Mouse (Mus musculus) urinary bladder, postnatal 25 days (tissue): ENCODE data around the gene Enc1.

Experiments used
- DNase-seq: peaks from one replicate; pipeline ENCODE4 v3.0.0; 2022; ENCODE audit warnings: low spot score

Enc1 gene

GRCm38 (mm10) chr13:97240965-97241786 is at the start of gene Enc1:
Gene Enc1, plus strand, starts transcription at chr13:97241105.
- peak; percentile 81 for DNase-seq

DNA sequence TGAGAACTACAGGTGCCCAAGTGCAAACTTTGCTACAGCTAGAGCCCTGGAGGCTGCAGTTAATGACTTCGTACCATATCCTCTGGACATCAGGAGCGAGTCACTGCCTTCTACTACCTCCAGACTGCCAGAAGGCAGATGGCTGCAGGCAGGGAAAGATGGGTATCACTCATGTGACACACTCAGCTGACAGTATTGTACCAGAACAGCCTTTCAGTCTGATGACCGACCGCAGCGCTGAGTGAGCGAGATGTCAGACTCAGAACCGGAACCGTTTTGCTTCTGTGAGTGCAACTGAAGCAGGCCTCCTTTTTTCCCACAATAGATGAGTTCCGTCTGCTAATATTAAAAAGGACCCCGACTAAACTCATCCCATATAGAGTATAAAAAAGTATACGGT is 48.3 kb upstream of the Enc1 start:
- DNase-seq = no peak

GRCm38 (mm10) chr13:97193420-97193819 is 47.5 kb upstream of the Enc1 start:
- DNase-seq = peak; percentile 44

DNA sequence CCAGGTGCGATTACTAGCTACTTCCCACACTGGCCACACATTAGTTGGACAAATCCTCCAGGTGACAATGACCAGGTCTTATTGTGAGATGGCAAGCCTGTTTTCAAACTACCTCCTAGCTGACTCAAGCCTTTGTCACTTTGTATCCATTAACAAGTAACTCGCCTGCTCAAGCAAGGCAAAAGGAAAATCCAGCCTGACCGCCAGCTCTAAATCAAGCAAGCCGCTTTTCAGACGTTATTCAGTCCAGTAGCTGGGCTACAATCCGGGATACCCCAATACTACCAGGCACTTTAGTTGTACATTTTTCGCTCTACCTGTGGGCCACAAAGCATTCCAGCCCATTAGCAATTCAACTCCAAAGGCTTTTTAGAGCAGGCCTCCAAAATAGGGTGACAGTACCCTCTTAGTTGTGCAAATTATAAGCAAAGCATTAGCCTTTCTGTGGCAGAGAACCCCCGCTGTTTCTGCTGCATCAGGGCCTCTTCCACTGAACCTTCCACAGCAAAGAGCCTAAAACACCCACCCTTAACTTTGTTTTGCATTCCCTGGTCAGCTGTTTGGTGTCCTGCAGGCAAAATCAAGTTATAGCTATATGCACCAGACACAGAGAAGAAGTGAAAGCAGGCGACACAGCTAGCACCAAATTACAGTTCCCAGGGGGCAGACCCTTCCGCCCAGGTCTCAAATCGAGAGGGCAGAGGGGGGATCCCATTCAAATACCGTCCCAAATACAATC is 44.5 kb upstream of the Enc1 start:
- DNase-seq = no peak

GRCm38 (mm10) chr13:97196925-97197218 is 44.0 kb upstream of the Enc1 start:
- no peak for DNase-seq

DNA sequence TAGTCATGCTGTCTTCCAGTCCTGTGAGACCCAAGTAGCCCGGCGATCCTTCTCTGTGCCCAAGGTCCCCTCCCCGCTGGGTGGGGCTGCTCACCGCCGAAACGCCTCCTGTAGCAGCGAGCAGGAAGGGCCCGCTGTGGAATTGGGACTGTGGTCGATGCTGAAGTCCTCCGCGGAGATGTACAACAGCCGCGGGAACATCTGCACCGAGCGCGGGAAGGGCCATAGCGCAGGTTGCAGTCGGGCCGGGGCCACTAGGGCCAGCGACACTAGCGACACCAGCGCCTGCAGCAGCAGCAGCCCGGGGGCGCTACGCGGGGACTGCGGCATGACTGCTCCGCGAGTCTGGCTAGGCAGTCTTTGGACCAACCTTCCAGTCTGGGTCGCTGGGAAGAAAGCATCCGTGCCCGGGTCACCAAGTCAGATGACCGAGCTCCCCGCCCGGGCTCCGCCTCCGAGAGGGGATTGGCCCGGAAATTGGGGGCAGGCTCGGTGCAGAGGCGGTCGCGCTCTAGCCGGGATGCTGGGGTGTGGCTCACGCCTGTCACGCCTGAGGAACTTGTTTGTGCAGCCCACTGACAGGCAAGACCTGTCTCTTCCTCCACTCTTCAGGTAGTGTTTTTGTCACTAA is 42.9 kb upstream of the Enc1 start, which contains the start of gene Hexb:
Gene Hexb, minus strand, starts transcription at position 426 of the 631 bp plus-strand sequence.
- peak; percentile 86 for DNase-seq

- no peak for DNase-seq
Measured at GRCm38 (mm10) chr13:97199123-97199522, 41.8 kb upstream of the Enc1 start.

DNA sequence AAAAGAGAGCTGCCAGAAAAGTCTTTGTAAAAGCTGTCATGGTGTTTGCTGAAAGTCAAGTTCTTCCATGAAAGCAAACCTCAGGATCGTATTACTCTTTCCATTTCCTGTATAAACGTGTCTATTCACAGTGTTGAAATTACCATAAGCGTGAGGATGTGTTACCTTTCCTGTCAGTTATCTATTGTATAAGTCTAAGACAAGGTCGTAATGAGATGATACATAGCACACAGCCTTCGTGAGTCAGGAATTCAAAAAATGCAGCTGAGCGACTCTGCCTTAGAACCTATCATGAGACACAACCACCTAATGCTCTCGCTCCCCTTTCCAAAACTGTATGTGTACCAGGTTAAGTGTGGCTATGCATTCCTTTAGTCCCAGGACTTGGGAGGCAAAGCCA is 39.8 kb upstream of the Enc1 start:
- no peak for DNase-seq

DNA sequence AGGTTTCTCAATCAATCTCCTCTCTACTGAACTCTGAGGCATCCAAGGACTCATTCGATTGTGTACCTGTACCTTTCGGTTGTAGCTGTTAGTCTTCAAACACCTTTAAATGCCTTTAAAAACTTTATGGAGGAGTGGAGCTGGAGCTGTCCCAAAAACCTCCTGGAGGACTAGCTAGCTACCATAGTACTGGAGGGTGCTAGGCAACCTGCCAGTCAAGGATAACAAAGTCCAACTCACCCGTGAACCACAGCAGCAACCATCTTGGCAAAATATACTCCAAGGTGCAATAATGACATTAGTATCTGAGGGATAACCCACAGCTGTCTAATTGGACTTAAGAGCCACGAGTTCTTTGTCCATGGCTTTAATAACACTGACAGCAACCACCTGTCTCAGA is 39.0 kb upstream of the Enc1 start:
- no peak for DNase-seq

- peak; percentile 86 for DNase-seq
Measured at GRCm38 (mm10) chr13:97205052-97205701, 35.7 kb upstream of the Enc1 start.

DNA sequence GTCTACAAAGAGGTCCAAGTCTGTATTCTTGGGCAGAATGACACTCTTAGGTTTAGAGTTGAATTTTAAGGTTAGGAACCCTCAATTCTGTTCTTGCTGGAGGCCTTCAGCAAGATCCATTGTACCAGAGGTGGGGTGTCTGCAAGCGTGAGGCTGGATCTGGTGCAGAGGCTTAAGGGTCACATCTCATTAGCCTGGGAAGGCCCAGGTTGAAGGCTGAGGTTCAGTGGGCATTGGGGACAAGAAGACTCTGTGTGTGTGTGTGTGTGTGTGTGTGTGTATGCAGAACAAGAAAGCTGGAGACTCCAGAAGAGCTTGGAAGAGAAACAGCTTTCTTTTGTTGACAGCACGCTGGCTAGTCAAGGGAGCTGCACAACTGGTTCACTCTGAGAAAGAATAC is 34.9 kb upstream of the Enc1 start:
- DNase-seq = no peak

DNA sequence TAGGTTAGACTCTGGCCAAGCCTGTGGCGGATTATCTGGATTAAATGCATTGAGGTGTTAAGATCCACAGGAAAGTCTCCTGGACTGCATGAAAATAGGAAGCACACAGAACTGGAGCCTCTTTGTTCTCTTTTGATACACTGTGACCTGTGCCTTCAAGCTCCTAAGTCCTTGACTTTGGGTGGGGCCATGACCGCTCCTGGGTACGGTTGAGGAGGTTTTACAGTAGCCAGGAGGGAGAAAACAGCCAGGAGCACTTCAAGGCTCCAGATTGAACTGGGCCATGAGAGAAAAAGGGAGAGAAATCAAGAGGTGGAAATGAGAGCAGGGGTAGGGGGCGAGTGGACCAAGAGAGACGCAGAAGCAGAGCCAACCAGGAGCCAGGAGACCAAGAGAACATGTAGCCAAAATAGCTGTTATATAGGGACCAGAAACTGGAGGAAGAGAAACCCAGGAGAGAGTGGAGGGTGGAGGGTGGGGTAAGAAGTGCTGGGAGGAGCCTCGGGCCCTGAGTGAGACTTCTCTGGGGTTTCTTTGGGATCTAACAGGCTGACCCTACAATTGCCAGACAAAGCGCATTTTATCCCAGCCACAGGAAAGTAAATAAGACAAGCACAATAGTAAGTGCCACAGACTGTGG is 33.3 kb upstream of the Enc1 start:
- no peak for DNase-seq

GRCm38 (mm10) chr13:97208112-97208478 is 32.8 kb upstream of the Enc1 start:
- DNase-seq = no peak

DNA sequence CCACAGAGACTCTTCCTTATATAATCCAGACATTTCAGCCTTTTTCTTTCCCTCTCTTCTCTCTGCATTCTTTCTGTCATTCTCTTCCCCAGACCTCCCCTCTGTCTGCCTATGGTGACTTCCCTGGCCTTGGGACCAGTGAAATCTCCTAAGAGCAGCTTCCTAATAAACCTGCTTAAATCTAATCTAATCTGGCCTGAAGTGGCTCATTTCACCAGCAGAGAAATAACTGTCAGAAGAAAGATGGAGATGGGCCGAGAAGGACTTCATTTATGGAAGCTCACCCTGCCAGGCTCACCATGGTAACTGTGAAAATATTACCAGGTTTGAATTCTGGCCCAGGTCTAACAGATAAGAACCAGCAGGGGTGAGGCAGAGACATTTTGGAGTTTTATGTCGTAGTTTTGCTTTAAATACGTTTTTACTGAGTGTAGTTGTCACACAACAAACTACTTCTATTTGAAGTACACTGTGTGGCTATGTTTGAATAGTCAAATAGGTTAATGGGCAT is 32.4 kb upstream of the Enc1 start:
- DNase-seq = no peak

GRCm38 (mm10) chr13:97214583-97215268 is 26.2 kb upstream of the Enc1 start:
- no peak for DNase-seq

DNA sequence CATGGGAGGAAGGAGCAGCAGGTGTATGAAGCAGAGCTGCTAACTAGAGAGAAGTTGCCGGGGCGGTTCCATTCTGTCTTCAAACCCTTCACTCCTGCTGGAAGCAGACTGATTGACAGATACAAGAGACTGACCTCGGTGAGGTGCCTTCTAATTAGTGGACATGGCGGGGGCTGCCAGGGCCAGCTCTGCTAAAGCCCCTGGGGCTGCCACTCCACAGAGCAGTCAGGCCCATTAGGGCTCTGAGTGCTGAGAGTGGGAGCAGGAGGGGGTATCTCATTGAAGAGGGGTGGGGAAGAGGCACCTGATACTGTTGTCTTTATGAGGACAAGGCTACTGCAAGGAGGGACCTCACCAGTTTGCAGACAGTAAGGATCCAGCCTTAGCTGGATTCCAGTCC is 25.3 kb upstream of the Enc1 start:
- no peak for DNase-seq

- no peak for DNase-seq
Measured at GRCm38 (mm10) chr13:97216196-97216595, 24.7 kb upstream of the Enc1 start.

- no peak for DNase-seq
Measured at GRCm38 (mm10) chr13:97220022-97220421, 20.9 kb upstream of the Enc1 start.

- no peak for DNase-seq
Measured at GRCm38 (mm10) chr13:97223856-97224255, 17.0 kb upstream of the Enc1 start.

DNA sequence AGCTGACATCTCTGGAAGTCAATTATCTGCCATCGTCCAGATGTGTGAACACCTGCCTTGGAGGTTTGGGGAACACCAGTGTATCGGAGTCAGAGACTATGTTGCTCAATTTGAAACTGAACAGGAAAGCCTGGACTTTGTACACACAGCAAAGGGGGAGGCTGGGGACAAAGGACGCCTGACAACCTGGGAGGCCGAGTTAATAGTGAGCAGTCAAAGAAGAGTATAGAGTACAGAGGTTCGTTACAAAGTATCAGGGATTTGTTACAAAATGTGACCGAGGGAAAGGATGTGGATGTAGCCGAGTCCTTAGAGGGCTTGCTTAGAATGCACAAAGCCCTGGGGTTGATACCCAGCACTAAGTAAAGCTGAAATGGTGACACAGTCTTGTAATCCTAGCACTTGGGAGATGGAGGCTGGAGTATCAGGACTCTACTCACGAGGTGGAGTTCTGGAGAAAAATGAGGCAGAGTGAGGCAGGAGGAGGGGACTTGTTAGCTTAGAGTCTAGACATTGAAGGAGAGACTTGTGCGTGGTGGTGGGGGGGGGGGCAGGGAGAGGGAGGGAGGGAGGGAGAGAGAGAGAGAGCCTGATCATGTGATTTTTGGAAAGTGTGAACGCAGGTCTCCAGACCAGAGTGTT is 16.4 kb upstream of the Enc1 start:
- DNase-seq = no peak

DNA sequence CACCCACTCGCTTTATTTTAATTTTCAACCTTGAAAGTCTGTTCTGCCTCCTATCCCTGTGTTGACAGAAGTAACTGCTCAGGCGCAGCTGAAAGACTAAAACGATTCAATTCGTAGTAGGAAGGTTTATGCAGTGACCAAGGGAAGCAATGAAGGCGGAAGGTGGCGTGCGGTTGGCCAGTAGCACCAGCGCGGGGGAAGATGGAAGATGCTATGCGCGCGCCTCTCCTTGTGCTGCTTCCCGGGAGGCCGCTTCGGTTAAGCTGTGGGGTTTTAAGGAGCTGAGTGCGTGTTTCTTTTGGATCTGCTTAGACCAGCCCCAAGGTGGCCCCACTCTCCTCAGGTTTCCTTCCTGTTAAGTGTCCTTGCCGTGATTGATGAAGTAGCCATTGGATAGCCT is 15.8 kb upstream of the Enc1 start:
- DNase-seq = no peak
